Mouse (Mus musculus) thymus, adult 2 months (tissue): Measurements from ENCODE around the gene Ang. TPM values are rescaled to one million over a fixed set of nuclear protein-coding genes. Genes with fewer than 3 reads are reported as not detected.

Experiments
- DNase-seq: peaks from one replicate; pipeline ENCODE4 v3.0.0; 2021
- H3K27ac ChIP-seq: fragments of 200-500 bp; 2 replicates; pipeline ENCODE4 v1.5.1; 2012; ENCODE audit warnings: low read length, control low read depth; ENCODE audit not compliant: control insufficient read depth, insufficient read depth
- H3K27me3 ChIP-seq: fragments of 200-500 bp; 2 replicates; pipeline ENCODE4 v1.6.1; 2012; ENCODE audit warnings: mild to moderate bottlenecking, low read length, moderate library complexity, mixed read lengths; ENCODE audit not compliant: control insufficient read depth, insufficient read depth
- H3K36me3 ChIP-seq: fragments of 200-500 bp; 2 replicates; pipeline ENCODE4 v1.6.1; 2012; ENCODE audit warnings: mild to moderate bottlenecking, low read length, moderate library complexity; ENCODE audit not compliant: control insufficient read depth, insufficient read depth
- H3K4me1 ChIP-seq: fragments of 200-500 bp; replicated peaks from 2 replicates; pipeline ENCODE4 v1.6.1; 2012; ENCODE audit warnings: low read length; ENCODE audit not compliant: control insufficient read depth, insufficient read depth
- H3K4me3 ChIP-seq: fragments of 200-500 bp; 2 replicates; pipeline ENCODE4 v1.5.1; 2012; ENCODE audit warnings: mild to moderate bottlenecking, low read length, control low read depth, moderate library complexity; ENCODE audit not compliant: control insufficient read depth, insufficient read depth
- CTCF ChIP-seq: fragments of 200-500 bp; IDR thresholded peaks from 2 replicates; pipeline ENCODE4 v1.5.1; 2012; ENCODE audit warnings: mild to moderate bottlenecking, control low read depth, low read length, moderate library complexity, borderline replicate concordance; ENCODE audit not compliant: control insufficient read depth, poor library complexity, insufficient read depth; ENCODE audit errors: extremely low read depth
- POLR2A ChIP-seq: fragments of 200-500 bp; IDR thresholded peaks from 2 replicates; pipeline ENCODE4 v1.6.1; 2012; ENCODE audit warnings: mild to moderate bottlenecking, low read length, control low read depth, moderate library complexity; ENCODE audit not compliant: control insufficient read depth, poor library complexity, insufficient read depth; ENCODE audit errors: extremely low read depth
- WGBS: fragments of 180-500 bp; shearing (Covaris S2); methylation state at CpG from one replicate; pipeline ENCODE4 v1.1.7; 2018; 5-methylcytosine and 5-hydroxymethylcytosine counted together
- polyA plus RNA-seq: library from polyadenylated mRNA; depleted of rRNA; stranded (reverse); fragments of >200 nt; gene quantifications from 2 replicates; pipeline ENCODE4 v1.2.3, GENCODE M21; 2012

Gene Ang
- polyA plus RNA-seq, 1 experiment: 7.5 TPM

DNA sequence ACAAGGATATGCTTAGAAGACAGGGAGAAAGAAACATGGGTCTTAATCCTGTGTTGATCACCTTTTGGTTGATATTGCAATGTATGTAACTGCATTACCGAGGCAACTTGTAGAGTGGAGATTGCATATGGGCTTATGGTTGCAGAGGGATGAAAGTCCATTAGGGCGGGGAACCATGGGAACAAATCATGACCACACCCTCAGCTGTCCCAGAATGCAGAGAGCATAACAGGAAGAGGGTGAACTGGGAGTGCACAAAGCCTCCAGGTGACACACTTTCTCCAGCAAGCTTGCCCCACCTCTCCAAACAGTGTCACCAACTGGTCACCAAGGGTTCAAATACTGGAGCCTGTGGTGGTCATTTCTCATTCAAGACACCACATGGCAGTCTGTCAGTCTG is 9.9 kb upstream of the Ang start:
- Histone ChIP-seq H3K36me3 (no peaks in the 10 kb centered on the region), H3K27ac (no peak overlapping the region), H3K27me3 (no peaks in the 10 kb centered on the region; the same call in 1 of the 2 replicates), H3K4me1 (peaks cover 10% of the 10 kb centered on the region), H3K4me3 (no peak overlapping the region)
- no peak for DNase-seq
- TF ChIP-seq CTCF (no peak), POLR2A (no peak)
- WGBS: 88% methylated on average over 2 of the region's 2 CpGs

DNA sequence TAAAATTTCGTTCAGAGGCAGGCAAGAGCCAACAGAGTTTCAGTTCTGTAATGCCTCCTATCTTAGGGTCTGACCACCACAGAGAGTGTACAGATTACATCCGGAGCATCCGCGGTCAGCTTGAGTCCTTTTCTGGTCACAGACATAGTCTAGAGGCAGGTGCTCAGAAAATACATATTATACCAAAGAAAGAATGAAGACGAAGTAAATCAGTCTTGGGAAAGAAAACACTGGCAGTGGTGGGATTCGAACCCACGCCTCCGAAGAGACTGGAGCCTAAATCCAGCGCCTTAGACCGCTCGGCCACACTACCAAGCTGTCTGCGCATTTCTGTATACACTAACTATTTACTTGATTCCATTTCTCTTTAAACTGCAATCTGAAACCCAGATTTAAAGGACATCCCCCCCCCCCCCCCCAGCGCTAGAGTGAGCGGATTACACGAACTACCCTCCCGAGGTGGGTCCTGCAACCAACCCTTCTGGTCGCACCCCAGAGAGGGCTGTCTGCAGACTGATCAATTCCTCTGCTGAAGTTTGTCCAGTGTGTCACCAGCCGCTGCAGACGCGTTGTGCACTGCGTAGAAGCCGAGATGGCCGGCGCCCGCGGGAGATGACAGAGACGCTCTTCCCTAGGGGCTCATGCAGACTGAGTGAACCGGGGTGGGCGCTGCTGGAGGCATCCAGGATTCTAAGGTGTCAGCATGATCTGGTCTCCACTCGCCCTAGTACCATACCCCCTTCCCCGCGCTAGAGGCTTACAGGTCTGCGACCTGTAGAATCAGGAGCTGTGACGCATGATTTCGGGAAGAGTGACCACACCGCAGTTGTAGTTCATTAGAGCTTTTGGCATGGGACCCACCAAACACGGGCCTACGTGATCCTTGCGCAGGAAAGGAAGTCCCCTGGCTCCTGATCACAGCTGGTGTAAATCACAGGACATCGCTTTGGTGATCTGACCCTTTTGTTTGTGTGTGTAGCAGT is 8.1 kb upstream of the Ang start:
- peak; percentile 58 for DNase-seq
- no peak overlapping the region for H3K27ac ChIP-seq

DNA sequence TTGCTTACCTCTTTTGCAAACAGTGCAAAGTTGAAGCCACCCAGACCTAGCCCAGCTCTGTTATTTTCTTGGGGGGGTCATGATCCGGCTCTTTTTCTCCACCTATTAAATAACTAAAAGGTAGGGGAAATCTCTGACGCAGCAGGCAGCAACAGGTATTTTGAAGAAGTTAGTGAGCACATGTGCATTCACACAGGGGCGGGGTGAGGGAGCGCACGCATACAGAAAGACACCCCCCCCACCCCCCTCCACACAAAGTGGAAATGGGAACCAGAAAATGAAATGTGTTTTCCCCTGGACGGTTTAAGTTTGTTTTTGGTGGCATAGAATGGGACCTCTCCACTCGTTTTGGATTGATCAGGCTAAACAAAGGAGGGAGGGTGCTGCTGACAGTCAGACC is 7.1 kb upstream of the Ang start:
- Histone ChIP-seq H3K27me3 (no peaks in the 10 kb centered on the region; the same call in 1 of the 2 replicates), H3K4me1 (peaks cover 12% of the 10 kb centered on the region), H3K36me3 (no peaks in the 10 kb centered on the region), H3K27ac (no peak overlapping the region), H3K4me3 (no peak overlapping the region)
- no peak for DNase-seq
- 12% methylated on average over 7 of the region's 7 CpGs for WGBS
- TF ChIP-seq POLR2A (no peak), CTCF (no peak)

More for the DNA sequence above, 8.1 kb upstream of the Ang start:
- Histone ChIP-seq H3K4me1 (peaks cover 10% of the 10 kb centered on the region), H3K27me3 (no peaks in the 10 kb centered on the region; the same call in 1 of the 2 replicates), H3K36me3 (no peaks in the 10 kb centered on the region), H3K4me3 (peak overlapping the region; percentile 51)
- no peak for TF ChIP-seq CTCF
- 4% methylated on average over 40 of the region's 40 CpGs for WGBS

DNA sequence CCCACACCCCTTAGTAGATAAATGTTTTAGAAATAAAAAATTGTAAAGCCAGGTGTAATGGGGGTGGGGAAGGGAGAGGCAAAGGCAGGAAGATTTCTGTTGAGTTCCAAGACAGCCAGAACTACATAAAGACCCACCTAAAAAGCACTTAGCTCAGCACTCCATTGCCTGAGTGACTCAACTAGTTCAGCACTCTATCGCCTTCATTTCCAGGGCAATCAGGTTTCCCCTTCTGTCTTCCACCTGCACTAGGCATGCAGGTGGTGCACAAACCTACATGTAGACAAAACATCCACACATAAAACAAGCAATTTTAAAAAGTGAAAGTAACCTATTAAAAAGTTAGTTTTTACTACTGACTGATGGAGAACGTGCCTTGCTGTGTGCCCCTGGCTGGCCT is 5.9 kb upstream of the Ang start:
- Histone ChIP-seq H3K4me3 (no peak overlapping the region), H3K4me1 (peaks cover 12% of the 10 kb centered on the region)
- 80% methylated on average over 2 of the region's 2 CpGs for WGBS

DNA sequence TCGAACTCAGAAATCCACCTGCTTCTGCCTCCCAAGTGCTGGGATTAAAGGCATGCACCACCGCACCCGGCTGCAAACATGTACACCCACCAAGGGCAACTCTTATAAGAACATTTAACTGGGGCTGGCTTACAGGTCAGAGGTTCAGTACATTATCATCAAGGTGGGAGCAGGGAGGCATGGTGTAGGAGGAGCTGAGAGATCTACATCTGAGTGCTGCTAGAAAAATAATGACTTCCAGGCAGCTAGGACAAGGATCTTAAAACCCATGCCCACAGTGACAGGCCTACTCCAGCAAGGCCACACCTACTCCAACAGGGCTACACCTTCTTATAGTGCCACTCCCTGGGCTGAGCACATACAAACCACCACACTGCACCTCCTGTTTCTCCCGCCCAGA is 5.0 kb upstream of the Ang start:
- H3K36me3 ChIP-seq: no peaks in the 10 kb centered on the region
- 92% methylated on average over 4 of the region's 4 CpGs for WGBS
- H3K27me3 ChIP-seq: no peaks in the 10 kb centered on the region; the same call in 1 of the 2 replicates
- peaks cover 15% of the 10 kb centered on the region for H3K4me1 ChIP-seq
- DNase-seq: no peak
- no peak overlapping the region for H3K4me3 ChIP-seq
- no peak overlapping the region for H3K27ac ChIP-seq
- TF ChIP-seq CTCF: no peak
- TF ChIP-seq POLR2A: no peak

More for the DNA sequence above, 5.9 kb upstream of the Ang start:
- DNase-seq: no peak
- Histone ChIP-seq H3K36me3 (no peaks in the 10 kb centered on the region), H3K27me3 (no peaks in the 10 kb centered on the region; the same call in 1 of the 2 replicates), H3K27ac (no peak overlapping the region)
- no peak for TF ChIP-seq POLR2A

DNA sequence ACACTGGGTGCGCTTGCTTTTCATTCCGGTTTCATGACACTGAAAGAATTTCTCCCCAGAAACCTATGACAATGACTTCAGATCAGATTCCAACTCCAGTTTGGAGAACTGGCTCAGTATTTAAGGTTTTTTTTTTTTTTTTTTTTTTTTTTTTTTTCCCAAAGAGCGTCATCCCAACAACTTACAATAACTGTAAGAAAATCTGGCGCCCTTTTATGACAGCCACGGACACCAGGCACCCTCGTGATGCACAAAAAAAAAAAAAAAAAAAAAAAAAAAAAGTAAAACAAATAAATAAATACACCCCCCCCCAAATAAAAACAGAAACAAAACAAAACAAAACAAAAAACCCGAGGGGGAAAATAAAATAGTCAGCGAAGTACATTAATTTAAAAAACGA is 3.2 kb upstream of the Ang start:
- TF ChIP-seq CTCF (no peak), POLR2A (no peak)
- WGBS: 44% methylated on average over 9 of the region's 9 CpGs
- Histone ChIP-seq H3K27me3 (no peaks in the 10 kb centered on the region; the same call in 1 of the 2 replicates), H3K36me3 (no peaks in the 10 kb centered on the region), H3K27ac (no peak overlapping the region), H3K4me1 (peaks cover 18% of the 10 kb centered on the region), H3K4me3 (no peak overlapping the region)
- DNase-seq: no peak
